Mouse (Mus musculus) lung, postnatal 0 days (tissue): ENCODE measurements around the gene Tbc1d22b.

Experiments used
- CTCF ChIP-seq: IDR thresholded peaks from 2 replicates; pipeline ENCODE4 v1.5.1; 2016; ENCODE audit warnings: antibody characterized with exemption, mild to moderate bottlenecking
- EP300 ChIP-seq: IDR thresholded peaks from 2 replicates; pipeline ENCODE4 v1.6.1; 2016; ENCODE audit warnings: antibody characterized with exemption, mild to moderate bottlenecking, control low read depth

DNA sequence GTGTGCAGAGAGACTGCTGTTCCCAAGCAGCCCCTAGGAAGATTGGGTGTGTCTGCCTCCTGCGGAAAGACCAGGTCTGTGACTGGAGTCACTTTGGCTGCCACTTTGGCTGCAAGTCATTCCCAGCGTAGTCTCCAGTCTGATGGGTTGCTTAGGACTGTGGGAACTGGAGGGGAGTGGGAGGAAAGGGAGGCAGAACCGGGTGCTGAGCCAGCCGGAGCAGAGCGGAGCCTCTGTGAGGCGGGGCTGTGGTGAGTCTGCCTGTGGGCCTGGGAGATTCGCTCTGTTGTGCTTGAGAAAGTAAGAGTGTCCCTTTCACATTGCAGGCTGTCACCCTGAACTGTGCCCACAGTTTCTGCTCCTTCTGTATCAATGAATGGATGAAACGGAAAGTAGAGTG lies 85.9 kb downstream of the Tbc1d22b start:
- TF ChIP-seq EP300 (no peak), CTCF (no peak)
